Mouse (Mus musculus) liver, embryonic 14.5 days (tissue): ENCODE results near the gene Amdhd2. TPM values are rescaled to one million over a fixed set of nuclear protein-coding genes. Genes with fewer than 3 reads are reported as not detected.
A peak's percentile ranks its signal among the peaks of the same experiment; 100 is the strongest.

Source experiments
- ATAC-seq: fragments of 200-750 bp; cut with Nextera tagmentation; 2 replicates; pipeline ENCODE4 v1.8.0; 2017; ENCODE audit warnings: moderate number of reproducible peaks, mild to moderate bottlenecking, moderate library complexity; ENCODE audit not compliant: insufficient read depth
- DNase-seq, 3 experiments: peaks; one replicate each; pipeline ENCODE4 v3.0.0-alpha.2; 2012 to 2013; ENCODE audit warnings: low read depth in 3 of 3, low spot score in 3 of 3
- H3K27ac ChIP-seq: fragments of 300-500 bp; sonication (generic); 2 replicates; pipeline ENCODE4 v1.5.1; 2014; ENCODE audit warnings: moderate library complexity, mild to moderate bottlenecking, control low read depth, inconsistent platforms
- H3K27me3 ChIP-seq: fragments of 300-500 bp; sonication (generic); 2 replicates; pipeline ENCODE4 v1.6.1; 2014; ENCODE audit warnings: mild to moderate bottlenecking, low read length, moderate library complexity; ENCODE audit not compliant: control insufficient read depth, insufficient read depth
- H3K36me3 ChIP-seq: fragments of 300-500 bp; sonication (generic); replicated peaks from 2 replicates; pipeline ENCODE4 v1.6.1; 2014; ENCODE audit warnings: low read depth; ENCODE audit not compliant: control insufficient read depth, insufficient read depth
- H3K4me1 ChIP-seq, 2 experiments: fragments of 200-500 bp in 1 of 2; fragments of 300-500 bp in 1 of 2; sonication (generic) in 1 of 2; replicated peaks; 2 replicates each; pipeline ENCODE4 v1.6.1; 2012 to 2014; ENCODE audit warnings: antibody characterized with exemption in 1 of 2, inconsistent platforms in 1 of 2, low read length in 1 of 2; ENCODE audit not compliant: control insufficient read depth in 2 of 2, insufficient read depth in 2 of 2
- H3K4me2 ChIP-seq: fragments of 300-500 bp; sonication (generic); 2 replicates; pipeline ENCODE4 v1.6.1; 2014; ENCODE audit warnings: low read depth, mild to moderate bottlenecking, control low read depth, moderate library complexity
- H3K4me3 ChIP-seq, 2 experiments: fragments of 200-500 bp in 1 of 2; fragments of 300-500 bp in 1 of 2; sonication (generic) in 1 of 2; 2 replicates each; pipeline ENCODE4 v1.5.1; 2012 to 2014; ENCODE audit warnings: low read depth in 2 of 2, low read length in 2 of 2, mild to moderate bottlenecking in 2 of 2, control low read depth in 1 of 2, inconsistent platforms in 1 of 2, moderate library complexity in 1 of 2; ENCODE audit not compliant: insufficient read depth in 1 of 2
- H3K9ac ChIP-seq: fragments of 300-500 bp; sonication (generic); replicated peaks from 2 replicates; pipeline ENCODE4 v1.6.1; 2014; ENCODE audit warnings: mild to moderate bottlenecking, control low read depth, moderate library complexity
- H3K9me3 ChIP-seq: fragments of 300-500 bp; sonication (generic); 2 replicates; pipeline ENCODE4 v1.6.1; 2016; ENCODE audit warnings: low read length, mixed read lengths; ENCODE audit not compliant: control insufficient read depth
- CTCF ChIP-seq: IDR thresholded peaks from 2 replicates; pipeline ENCODE4 v1.5.1; 2016; ENCODE audit warnings: antibody characterized with exemption, low read depth, control low read depth
- EP300 ChIP-seq: IDR thresholded peaks from 2 replicates; pipeline ENCODE4 v1.6.1; 2016; ENCODE audit warnings: antibody characterized with exemption, low read depth
- WGBS: fragments of 180-500 bp; shearing (Covaris S2); extraction: QIAGEN DNeasy Blood & Tissue Kit; methylation state at CpG from one replicate; pipeline ENCODE4 v1.1.7; 2014; ENCODE audit not compliant: insufficient replicate concordance; 5-methylcytosine and 5-hydroxymethylcytosine counted together
- polyA plus RNA-seq, 2 experiments: library from polyadenylated mRNA; depleted of rRNA in 1 of 2; stranded (reverse) in 1 of 2; unstranded in 1 of 2; fragments of >200 nt; fragmentation: Nextera tagmentation in 1 of 2; extraction: Ambion mirVana in 1 of 2; gene quantifications; 2 replicates each; pipeline versions ENCODE4 v1.2.1 to v1.2.3; 2012 to 2014

The Amdhd2 gene
- polyA plus RNA-seq, 2 experiments = 11.6 to 17.6 TPM

DNA sequence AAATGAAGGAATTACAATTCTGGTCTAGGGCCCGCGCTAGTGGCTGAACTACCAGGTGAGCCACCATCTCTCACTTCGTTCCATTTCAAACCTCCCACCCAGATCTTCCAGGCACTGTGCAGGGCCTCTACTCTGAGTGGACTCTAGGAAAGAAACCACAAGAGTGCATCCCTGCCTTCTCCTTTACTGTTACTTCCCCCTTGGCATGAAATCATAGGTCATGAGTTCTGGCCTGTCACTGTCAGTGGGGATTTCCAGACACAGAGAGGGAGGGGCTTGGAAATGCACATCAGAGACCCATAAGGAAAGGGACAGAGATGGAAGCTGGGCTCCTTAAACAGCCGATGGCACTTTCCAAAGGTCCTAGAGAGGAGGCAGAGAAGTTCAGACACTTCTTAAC is 8.2 kb upstream of the Amdhd2 start:
- Histone ChIP-seq H3K27me3 (no peaks in the 10 kb centered on the region), H3K4me2 (no peak overlapping the region), H3K4me3 (no peak overlapping the region), H3K36me3 (peaks cover 10% of the 10 kb centered on the region), H3K9ac (no peak overlapping the region), H3K9me3 (no peaks in the 10 kb centered on the region), H3K4me1 (peaks cover 14 to 20% of the 10 kb centered on the region in 2 experiments), H3K27ac (no peak overlapping the region)
- TF ChIP-seq EP300 (no peak), CTCF (no peak)
- WGBS = 79% methylated on average over 4 of the region's 4 CpGs
- DNase-seq = no peak
- ATAC-seq = no peak

GRCm38 (mm10) chr17:24170729-24171128 is 7.2 kb upstream of the Amdhd2 start:
- no peak for TF ChIP-seq CTCF
- TF ChIP-seq EP300 = no peak
- H3K4me3 ChIP-seq = no peak overlapping the region
- no peaks in the 10 kb centered on the region for H3K9me3 ChIP-seq
- peak overlapping the region; percentile 82 for H3K4me2 ChIP-seq
- H3K27ac ChIP-seq = peak overlapping the region; percentile 27; the same call in 1 of the 2 replicates
- 47% methylated on average over 5 of the region's 5 CpGs for WGBS
- H3K4me1 ChIP-seq = peaks cover 14 to 23% of the 10 kb centered on the region in 2 experiments
- no peak for ATAC-seq
- no peak for DNase-seq
- H3K9ac ChIP-seq = no peak overlapping the region
- H3K27me3 ChIP-seq = no peaks in the 10 kb centered on the region
- H3K36me3 ChIP-seq = peaks cover 14% of the 10 kb centered on the region

GRCm38 (mm10) chr17:24170125-24170524 is 6.6 kb upstream of the Amdhd2 start:
- no peak for DNase-seq
- Histone ChIP-seq H3K4me2 (peak overlapping the region; percentile 82), H3K9me3 (no peaks in the 10 kb centered on the region), H3K27ac (peak overlapping the region; percentile 85), H3K9ac (peak overlapping the region; percentile 92), H3K4me1 (peaks cover 14 to 23% of the 10 kb centered on the region in 2 experiments), H3K27me3 (no peaks in the 10 kb centered on the region), H3K36me3 (peaks cover 14% of the 10 kb centered on the region), H3K4me3 (peak overlapping the region; percentile 72 to 98; a peak in 3 of 4 replicates)
- no peak for TF ChIP-seq EP300
- no peak for TF ChIP-seq CTCF
- WGBS = 66% methylated on average over 3 of the region's 3 CpGs
- ATAC-seq = no peak

DNA sequence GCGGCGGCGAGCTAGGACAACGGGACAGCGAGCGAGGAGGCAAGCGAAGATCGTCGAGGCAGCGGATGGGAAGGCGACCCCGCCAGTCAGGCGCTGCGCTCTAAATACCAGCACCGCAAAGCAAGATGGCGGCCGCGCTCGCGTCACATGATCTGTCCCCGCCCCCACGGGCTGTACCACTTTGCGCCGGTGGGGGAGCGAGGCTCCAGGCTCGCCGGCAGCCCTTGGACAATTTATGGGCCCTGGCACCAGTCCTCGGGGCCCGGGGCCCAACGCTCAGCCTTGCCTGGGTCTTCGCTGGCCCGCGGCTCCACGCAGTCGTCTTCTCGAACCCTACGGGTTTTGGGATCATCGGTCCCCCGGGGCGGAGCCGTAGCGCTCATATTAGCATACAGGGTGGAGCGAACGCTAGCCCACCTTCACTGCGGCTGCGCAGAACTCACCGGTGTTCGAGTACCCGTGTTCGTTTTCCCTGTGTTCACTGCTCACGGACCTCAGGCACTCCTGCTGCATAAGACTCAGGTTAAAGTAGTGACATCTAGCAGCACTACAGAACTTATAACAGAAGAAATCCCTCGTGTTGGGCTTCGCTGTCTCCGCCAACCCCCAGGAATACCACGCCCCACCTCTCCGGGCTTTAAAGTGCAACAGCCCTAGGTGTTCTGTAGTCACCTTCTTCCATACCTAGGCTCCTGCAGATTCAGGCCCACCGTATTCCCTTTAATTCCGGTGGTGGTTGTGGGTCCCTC is 5.9 kb upstream of the Amdhd2 start, which contains the start of gene Atp6v0c:
Gene Atp6v0c, minus strand, starts transcription at position 386 of the 749 bp plus-strand sequence.
- Histone ChIP-seq H3K4me3 (peak within 1 kb of the TSS; percentile 72 to 98), H3K36me3 (peaks cover 14% of the 10 kb centered on the region), H3K4me2 (peak within 1 kb of the TSS; percentile 82), H3K27ac (peak within 1 kb of the TSS; percentile 85), H3K9ac (peak within 1 kb of the TSS; percentile 92), H3K9me3 (no peaks in the 10 kb centered on the region), H3K4me1 (peaks cover 14 to 23% of the 10 kb centered on the region in 2 experiments), H3K27me3 (no peaks in the 10 kb centered on the region)
- peak; percentile 41 for TF ChIP-seq CTCF
- peak; percentile 45 for TF ChIP-seq EP300
- WGBS = under 1% methylated on average over 58 of the region's 58 CpGs
- DNase-seq (peak; percentile 89 to 91 (median 90)), ATAC-seq (peak; percentile 87)

GRCm38 (mm10) chr17:24168590-24169277 is 5.2 kb upstream of the Amdhd2 start:
- DNase-seq (peak; percentile 60 to 73 (median 64)), ATAC-seq (peak; percentile 57)
- under 1% methylated on average over 41 of the region's 41 CpGs for WGBS
- Histone ChIP-seq H3K27ac (peak overlapping the region; percentile 85), H3K36me3 (peaks cover 14% of the 10 kb centered on the region), H3K9me3 (no peaks in the 10 kb centered on the region), H3K27me3 (no peaks in the 10 kb centered on the region), H3K4me2 (peak overlapping the region; percentile 82), H3K4me1 (peaks cover 14 to 23% of the 10 kb centered on the region in 2 experiments), H3K4me3 (peak overlapping the region; percentile 72 to 98), H3K9ac (peak overlapping the region; percentile 92)
- TF ChIP-seq CTCF (no peak), EP300 (no peak)
